Comparison of ENCODE assay signal across 8 mouse cellular contexts in the genomic region with DNA sequence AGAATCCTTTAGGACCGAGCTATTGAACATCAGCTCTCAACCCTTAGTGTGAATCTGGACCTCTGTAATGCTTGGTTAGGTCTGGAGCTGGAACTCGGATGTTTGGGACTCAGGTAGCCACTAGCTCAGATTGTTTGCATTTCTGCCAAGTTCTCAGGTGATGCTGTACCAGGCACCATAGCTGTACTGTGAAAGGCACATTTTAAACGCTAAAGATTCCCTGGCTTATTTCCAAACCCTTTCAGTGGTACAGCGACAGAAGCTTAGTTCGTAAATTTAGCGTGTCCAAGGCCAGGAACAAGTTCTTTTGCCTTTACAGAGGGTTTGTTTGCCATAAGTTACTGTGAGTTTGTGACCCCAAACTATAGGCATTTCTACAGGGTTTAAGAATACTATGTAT. TPM values are rescaled to one million over a fixed set of nuclear protein-coding genes. Genes with fewer than 3 reads are reported as not detected.
DNase-seq lines count a peak whose midpoint lies in the region; ATAC-seq and TF ChIP-seq lines count a peak whose summit lies in the region.

No protein-coding gene starts in this region.

- peak overlapping the region; percentile 83; the same call in 1 of the 2 replicates for H3K4me3 ChIP-seq in lung, postnatal 0 days (ENCODE audit: low read depth, low read length)
- H3K4me3 ChIP-seq in forebrain, embryonic 13.5 days, result peak overlapping the region; percentile 79; the same call in 1 of the 2 replicates
- H3K4me3 ChIP-seq in limb, embryonic 15.5 days, result peak overlapping the region; percentile 75; the same call in 1 of the 2 replicates
- H3K4me3 ChIP-seq in stomach, embryonic 16.5 days (replicated peaks; ENCODE audit: low read length), result peak overlapping the region; percentile 81

- H3K9me3 ChIP-seq in lung, postnatal 0 days (ENCODE audit: low read length), result no peaks in the 10 kb centered on the region
- H3K9me3 ChIP-seq in forebrain, embryonic 13.5 days (replicated peaks), result no peaks in the 10 kb centered on the region
- no peaks in the 10 kb centered on the region for H3K9me3 ChIP-seq in limb, embryonic 15.5 days
- no peaks in the 10 kb centered on the region for H3K9me3 ChIP-seq in stomach, embryonic 16.5 days (replicated peaks; ENCODE audit: control insufficient read depth, low read length)

- H3K9ac ChIP-seq in lung, postnatal 0 days (replicated peaks; ENCODE audit: low read depth), result 0 out of 2 replicates have a peak overlapping the region, but pooled peaks have one; percentile 91
- H3K9ac ChIP-seq in forebrain, embryonic 13.5 days, result no peak overlapping the region
- H3K9ac ChIP-seq in limb, embryonic 15.5 days, result no peak overlapping the region
- peak overlapping the region; percentile 96; the same call in 1 of the 2 replicates for H3K9ac ChIP-seq in stomach, embryonic 16.5 days (ENCODE audit: low read length)

- H3K27ac ChIP-seq in lung, postnatal 0 days (ENCODE audit: low read length), result no peak overlapping the region
- H3K27ac ChIP-seq in forebrain, embryonic 13.5 days, result no peak overlapping the region
- no peak overlapping the region for H3K27ac ChIP-seq in limb, embryonic 15.5 days
- H3K27ac ChIP-seq in stomach, embryonic 16.5 days (ENCODE audit: low read length), result peak overlapping the region; percentile 93

- peak; percentile 20 for DNase-seq in lung, postnatal 0 days (ENCODE audit: low spot score)
- no peak for DNase-seq in lung, postnatal 10 days
- DNase-seq in testis, postnatal 14 days (ENCODE audit: low spot score), result no peak
- DNase-seq in left cerebral cortex, postnatal 14 days (ENCODE audit: low spot score in 2 of 2), result no peak

- 35% methylated on average over 6 of the region's 6 CpGs for WGBS in lung, postnatal 0 days
- WGBS in forebrain, embryonic 13.5 days, result 35% methylated on average over 6 of the region's 6 CpGs
- 25% methylated on average over 6 of the region's 6 CpGs for WGBS in limb, embryonic 15.5 days
- 38% methylated on average over 6 of the region's 6 CpGs for WGBS in stomach, embryonic 16.5 days

- H3K27me3 ChIP-seq in lung, postnatal 0 days (replicated peaks; ENCODE audit: insufficient read depth, low read length), result no peaks in the 10 kb centered on the region
- H3K27me3 ChIP-seq in forebrain, embryonic 13.5 days, result no peaks in the 10 kb centered on the region
- no peaks in the 10 kb centered on the region for H3K27me3 ChIP-seq in limb, embryonic 15.5 days
- H3K27me3 ChIP-seq in stomach, embryonic 16.5 days (ENCODE audit: control insufficient read depth, insufficient read depth, low read length), result no peaks in the 10 kb centered on the region

- intact Hi-C loops in left cerebral cortex, postnatal 14 days (cut with DNase I), result loop anchor here (2.0 to 10.0 kb wide), 2 partner anchors 54 to 112 kb away; a partner anchor contains a TSS

- H3K36me3 ChIP-seq in lung, postnatal 0 days (ENCODE audit: insufficient read depth, low read length), result no peaks in the 10 kb centered on the region
- no peaks in the 10 kb centered on the region for H3K36me3 ChIP-seq in forebrain, embryonic 13.5 days (ENCODE audit: poor library complexity, severe bottlenecking)
- no peaks in the 10 kb centered on the region for H3K36me3 ChIP-seq in limb, embryonic 15.5 days
- no peaks in the 10 kb centered on the region for H3K36me3 ChIP-seq in stomach, embryonic 16.5 days (ENCODE audit: control insufficient read depth, insufficient read depth, low read length)

- TF ChIP-seq CTCF in lung, postnatal 0 days (IDR thresholded peaks at IDR 0.05), result no peak

- peak overlapping the region; percentile 79; the same call in 1 of the 2 replicates for H3K4me2 ChIP-seq in lung, postnatal 0 days (replicated peaks; ENCODE audit: low read depth, low read length)
- peak overlapping the region; percentile 92 for H3K4me2 ChIP-seq in forebrain, embryonic 13.5 days
- peak overlapping the region; percentile 89 for H3K4me2 ChIP-seq in limb, embryonic 15.5 days
- H3K4me2 ChIP-seq in stomach, embryonic 16.5 days (ENCODE audit: low read depth, low read length), result peak overlapping the region; percentile 98

- H3K4me1 ChIP-seq in lung, postnatal 0 days (ENCODE audit: insufficient read depth, low read depth, low read length), result no peaks in the 10 kb centered on the region
- peaks cover 17% of the 10 kb centered on the region for H3K4me1 ChIP-seq in forebrain, embryonic 13.5 days
- peaks cover 10% of the 10 kb centered on the region for H3K4me1 ChIP-seq in limb, embryonic 15.5 days
- H3K4me1 ChIP-seq in stomach, embryonic 16.5 days (ENCODE audit: control insufficient read depth, insufficient read depth, low read length), result peaks cover 12% of the 10 kb centered on the region

- TF ChIP-seq EP300 in lung, postnatal 0 days (IDR thresholded peaks at IDR 0.05), result no peak

- no peak for ATAC-seq in lung, postnatal 0 days
- no peak for ATAC-seq in forebrain, embryonic 13.5 days
- no peak for ATAC-seq in limb, embryonic 15.5 days (ENCODE audit: insufficient number of reproducible peaks, low FRiP score, low TSS enrichment, low read depth)
- ATAC-seq in stomach, embryonic 16.5 days (ENCODE audit: insufficient read depth, low FRiP score), result no peak
- ATAC-seq in granulocyte monocyte progenitor cell, adult 5-6 weeks (replicated peaks; ENCODE audit: poor library complexity, severe bottlenecking), result no peak

RNA-seq across cellular contexts. Expression of a gene that starts 0.4 kb away (rescaled TPM):
- polyA plus RNA-seq in lung, postnatal 0 days (2015; fragmentation: Nextera tagmentation; extraction: Ambion mirVana), result 12.9 and 14.4 TPM in 2 replicates
- polyA plus RNA-seq in forebrain, embryonic 13.5 days (2015; fragmentation: Nextera tagmentation; extraction: Ambion mirVana), result 20.3 and 22.1 TPM in 2 replicates
- polyA plus RNA-seq in limb, embryonic 15.5 days (2015; fragmentation: Nextera tagmentation; extraction: Ambion mirVana), result 12.5 and 13.0 TPM in 2 replicates
- 36.5 and 46.2 TPM in 2 replicates for polyA plus RNA-seq in stomach, embryonic 16.5 days (2015; fragmentation: Nextera tagmentation; extraction: Ambion mirVana)
- 16.1 and 19.2 TPM in 2 replicates for total RNA-seq in granulocyte monocyte progenitor cell, adult 5-6 weeks (2014; fragmentation: Nextera tagmentation)
- total RNA-seq in granulocyte monocyte progenitor cell, adult 5-6 weeks (2017), result 29.3 and 31.1 TPM in 2 replicates
- total RNA-seq in left cerebral cortex, postnatal 14 days (2021), result 100 to 1,000 TPM; 106 to 114 TPM

Comparison
In these comparisons a context has a peak if more than half of its experiments do, and no peak if none do; other contexts are left out.
1. H3K9ac ChIP-seq: peak in lung, postnatal 0 days (single experiment) and stomach, embryonic 16.5 days (single experiment); none in forebrain, embryonic 13.5 days (single experiment) and limb, embryonic 15.5 days (single experiment).
2. Peak in every context shown above with its lines, with median percentiles within 50 percentile points of each other: H3K4me2 ChIP-seq and H3K4me3 ChIP-seq.